Mouse (Mus musculus): Measurements from ENCODE around the gene Acap2. TPM values are rescaled to one million over a fixed set of nuclear protein-coding genes. Genes with fewer than 3 reads are reported as not detected.

Gene Acap2
- polyA plus RNA-seq, 1 experiment, result 9.2 TPM

DNA sequence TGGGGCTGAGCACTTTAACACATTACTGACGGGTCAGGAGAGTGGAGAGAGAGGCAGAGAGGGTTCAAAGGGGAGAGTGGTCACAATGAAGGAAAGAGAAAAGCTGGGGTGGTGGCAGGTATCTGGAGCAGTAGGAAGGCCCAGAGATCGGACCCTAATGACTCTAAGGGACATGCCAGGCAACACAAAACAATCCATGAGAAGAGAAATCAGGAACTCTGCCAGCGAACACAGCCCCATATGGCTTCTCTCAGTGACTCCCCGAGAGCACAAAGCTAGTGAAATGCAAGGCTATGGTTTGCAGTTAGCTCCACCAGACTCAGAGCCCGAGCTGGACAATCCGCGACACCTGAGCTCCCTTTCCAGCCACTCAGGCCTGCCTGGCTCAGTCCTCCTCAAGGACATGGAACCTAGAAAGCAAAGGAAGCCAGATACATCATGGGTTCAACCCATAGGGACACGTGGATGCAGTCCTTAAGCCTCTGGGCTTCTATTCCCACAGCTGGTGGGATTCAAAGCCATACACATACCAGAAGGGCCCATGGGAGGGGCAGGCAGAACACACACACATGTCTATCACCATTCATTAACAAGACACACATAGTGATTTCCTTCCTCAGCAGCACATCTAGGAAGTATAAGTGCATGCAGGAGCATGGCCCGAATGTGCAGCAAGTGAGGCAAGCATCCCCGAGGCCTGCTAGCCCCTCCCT, 153.7 kb downstream of the Acap2 start:
- Histone ChIP-seq H3K36me3 (ENCODE audit: control insufficient read depth, insufficient read depth, low read length) (no peaks in the 10 kb centered on the region), H3K4me1 (ENCODE audit: control insufficient read depth, insufficient read depth, insufficient read length) (peaks cover 21% of the 10 kb centered on the region; the same call in 1 of the 2 replicates), H3K4me3 (ENCODE audit: extremely low read depth, insufficient read depth, insufficient read length) (no peak overlapping the region), H3K27me3 (ENCODE audit: control insufficient read depth, insufficient read depth, low read length) (no peaks in the 10 kb centered on the region), H3K27ac (ENCODE audit: insufficient read depth, low read length) (no peak overlapping the region)
- 84% methylated on average over 10 of the region's 10 CpGs for WGBS
- TF ChIP-seq POLR2A (IDR thresholded peaks at IDR 0.05; ENCODE audit: low read depth, low read length) (no peak), CTCF (IDR thresholded peaks at IDR 0.05; ENCODE audit: extremely low read depth, insufficient read depth, insufficient read length, insufficient replicate concordance) (no peak)
- DNase-seq (ENCODE audit: low read depth in 1 of 2, low spot score in 2 of 2), result no peak

DNA sequence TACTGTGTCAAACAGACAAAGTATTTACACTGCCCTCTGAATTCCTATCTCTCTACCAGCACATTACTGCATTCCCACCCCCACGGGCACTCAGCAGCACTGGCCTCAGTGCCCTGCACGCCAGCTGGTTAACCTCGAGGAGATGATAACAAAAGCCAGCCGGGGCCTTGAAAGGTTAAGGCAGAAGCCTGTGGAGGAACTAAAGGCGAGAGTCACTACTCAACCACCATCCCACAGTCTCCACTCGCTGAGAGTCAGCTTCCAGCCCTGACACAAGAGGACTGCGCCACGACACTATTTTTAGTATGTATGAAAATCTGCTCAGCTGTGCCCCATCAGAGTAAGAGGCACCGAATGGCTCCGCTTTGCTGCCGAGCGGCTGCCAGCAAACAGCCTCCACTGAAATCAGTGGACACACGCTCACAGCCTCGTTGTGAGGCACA, 154.8 kb downstream of the Acap2 start:
- TF ChIP-seq CTCF (IDR thresholded peaks at IDR 0.05; ENCODE audit: extremely low read depth, insufficient read depth, insufficient read length, insufficient replicate concordance), result no peak
- no peak for TF ChIP-seq POLR2A (IDR thresholded peaks at IDR 0.05; ENCODE audit: low read depth, low read length)
- Histone ChIP-seq H3K27me3 (ENCODE audit: control insufficient read depth, insufficient read depth, low read length) (no peaks in the 10 kb centered on the region), H3K4me3 (ENCODE audit: extremely low read depth, insufficient read depth, insufficient read length) (no peak overlapping the region), H3K27ac (ENCODE audit: insufficient read depth, low read length) (peak overlapping the region; percentile 28; the same call in 1 of the 2 replicates), H3K4me1 (ENCODE audit: control insufficient read depth, insufficient read depth, insufficient read length) (peaks cover 21% of the 10 kb centered on the region; the same call in 1 of the 2 replicates), H3K36me3 (ENCODE audit: control insufficient read depth, insufficient read depth, low read length) (no peaks in the 10 kb centered on the region)
- WGBS, result 22% methylated on average over 14 of the region's 14 CpGs
- no peak for DNase-seq (ENCODE audit: low read depth in 1 of 2, low spot score in 2 of 2)

- DNase-seq (ENCODE audit: low read depth in 1 of 2, low spot score in 2 of 2), result no peak
- Histone ChIP-seq H3K36me3 (ENCODE audit: control insufficient read depth, insufficient read depth, low read length) (no peaks in the 10 kb centered on the region), H3K27ac (ENCODE audit: insufficient read depth, low read length) (no peak overlapping the region), H3K4me3 (ENCODE audit: extremely low read depth, insufficient read depth, insufficient read length) (no peak overlapping the region), H3K27me3 (ENCODE audit: control insufficient read depth, insufficient read depth, low read length) (no peaks in the 10 kb centered on the region), H3K4me1 (ENCODE audit: control insufficient read depth, insufficient read depth, insufficient read length) (peaks cover 21% of the 10 kb centered on the region; the same call in 1 of the 2 replicates)
- 72% methylated on average over 5 of the region's 5 CpGs for WGBS
- no peak for TF ChIP-seq POLR2A (IDR thresholded peaks at IDR 0.05; ENCODE audit: low read depth, low read length)
- no peak for TF ChIP-seq CTCF (IDR thresholded peaks at IDR 0.05; ENCODE audit: extremely low read depth, insufficient read depth, insufficient read length, insufficient replicate concordance)
Measured at GRCm38 (mm10) chr16:31045211-31045610, 155.8 kb downstream of the Acap2 start.

GRCm38 (mm10) chr16:31043136-31043535, 157.9 kb downstream of the Acap2 start:
- TF ChIP-seq CTCF (IDR thresholded peaks at IDR 0.05; ENCODE audit: extremely low read depth, insufficient read depth, insufficient read length, insufficient replicate concordance), result no peak
- TF ChIP-seq POLR2A (IDR thresholded peaks at IDR 0.05; ENCODE audit: low read depth, low read length), result no peak
- Histone ChIP-seq H3K27ac (ENCODE audit: insufficient read depth, low read length) (no peak overlapping the region), H3K36me3 (ENCODE audit: control insufficient read depth, insufficient read depth, low read length) (no peaks in the 10 kb centered on the region), H3K4me1 (ENCODE audit: control insufficient read depth, insufficient read depth, insufficient read length) (peaks cover 16% of the 10 kb centered on the region; the same call in 1 of the 2 replicates), H3K4me3 (ENCODE audit: extremely low read depth, insufficient read depth, insufficient read length) (no peak overlapping the region), H3K27me3 (ENCODE audit: control insufficient read depth, insufficient read depth, low read length) (no peaks in the 10 kb centered on the region)
- DNase-seq (ENCODE audit: low read depth in 1 of 2, low spot score in 2 of 2), result no peak
- 90% methylated on average over 5 of the region's 5 CpGs for WGBS

Other genes starting within 250 kb of the Acap2 start
- 16.7 and 18.0 TPM in 2 replicates for gene Xxylt1, start 119.8 kb downstream of the Acap2 start, polyA plus RNA-seq (2012; rRNA removed)
- gene Ppp1r2, start 74.0 kb upstream of the Acap2 start, polyA plus RNA-seq (2012; rRNA removed), result 27.2 and 46.3 TPM in 2 replicates
- gene Apod, start 113.6 kb upstream of the Acap2 start, polyA plus RNA-seq (2012; rRNA removed), result 0.14 and 0.32 TPM in 2 replicates
- gene Bdh1, start 221.0 kb upstream of the Acap2 start, polyA plus RNA-seq (2012; rRNA removed), result 10.9 and 11.1 TPM in 2 replicates